Mouse (Mus musculus) NIH3T3 (cell line): ENCODE measurements around the gene Ddhd1.

Experiments used
- DNase-seq: peaks from one replicate; pipeline ENCODE4 v3.0.0-alpha.2; 2012; ENCODE audit warnings: low read depth

The Ddhd1 gene

GRCm38 (mm10) chr14:45657641-45658611 lies at the start of gene Ddhd1:
Gene Ddhd1 (minus strand): TSS chr14:45658143.
- DNase-seq = peak; percentile 91

- DNase-seq = no peak
Observed at GRCm38 (mm10) chr14:45707176-45707910, 49.4 kb upstream of the Ddhd1 start.

DNA sequence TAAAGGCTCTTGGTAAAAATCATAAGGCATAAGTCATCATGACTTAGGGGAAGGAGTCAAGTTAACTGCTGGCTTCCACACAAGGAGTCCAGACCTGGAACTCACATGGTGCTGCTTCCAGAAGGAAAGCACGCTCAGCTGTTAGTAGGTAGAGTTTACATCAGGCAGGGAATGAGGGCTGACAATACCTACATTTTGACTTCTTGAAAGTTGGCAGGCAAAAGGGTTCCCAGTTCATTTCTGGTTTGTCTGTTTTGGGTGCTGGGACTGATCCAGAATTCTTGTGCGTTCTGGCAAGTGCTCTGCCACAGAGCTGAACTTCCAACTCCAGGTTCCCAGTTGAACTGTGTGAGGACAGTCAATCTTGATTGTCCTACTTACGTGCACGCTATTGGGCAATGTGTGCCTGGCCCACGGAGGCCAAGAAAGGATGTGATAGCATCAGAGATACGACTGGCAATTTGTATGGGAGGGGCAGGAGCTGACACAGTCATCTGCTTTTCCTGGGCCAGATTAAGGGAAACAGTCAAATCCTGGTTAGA lies 42.2 kb upstream of the Ddhd1 start:
- DNase-seq = peak; percentile 21

GRCm38 (mm10) chr14:45698867-45699266 lies 40.9 kb upstream of the Ddhd1 start:
- no peak for DNase-seq

DNA sequence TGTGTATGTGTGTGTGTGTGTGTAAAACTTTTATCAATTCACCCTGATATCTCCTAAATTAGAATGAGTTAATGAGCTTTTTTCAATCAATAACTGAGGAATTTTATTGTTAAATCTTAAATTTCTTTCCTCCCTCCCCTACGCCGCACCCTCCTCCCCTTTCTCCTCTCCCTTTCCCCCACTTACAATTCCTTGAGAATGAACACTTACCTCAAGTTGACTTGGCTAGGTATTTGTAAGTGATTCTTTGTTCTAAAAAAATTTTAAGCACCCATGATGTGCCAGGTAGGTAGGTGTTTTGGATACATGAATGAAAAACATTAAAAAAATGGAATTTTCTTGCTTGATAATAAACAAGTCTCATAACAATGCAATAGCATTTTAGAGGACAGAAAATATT lies 38.2 kb upstream of the Ddhd1 start:
- DNase-seq = no peak

- DNase-seq = no peak
Observed at GRCm38 (mm10) chr14:45693891-45694290, 35.9 kb upstream of the Ddhd1 start.

- peak; percentile 72 for DNase-seq
Observed at GRCm38 (mm10) chr14:45690520-45691246, 32.7 kb upstream of the Ddhd1 start.

DNA sequence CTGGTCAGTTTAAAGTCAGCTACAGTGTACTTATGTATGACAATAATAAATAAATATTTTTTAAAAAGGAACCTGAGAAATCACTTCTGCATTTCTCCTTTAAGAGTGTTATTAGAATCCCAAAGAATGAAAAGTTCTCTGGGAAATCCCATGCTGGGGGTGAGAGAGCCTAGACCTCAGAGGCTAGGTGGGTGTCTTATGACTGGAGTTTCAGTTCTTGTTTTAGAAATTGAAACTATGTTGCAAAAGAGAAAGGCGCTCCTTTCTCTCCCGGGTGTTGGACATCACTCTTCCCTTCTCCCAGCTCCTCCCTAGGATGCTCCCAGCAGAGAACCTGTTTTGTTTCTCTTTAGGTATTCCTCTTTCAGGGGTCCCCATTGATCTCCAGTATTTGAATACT lies 27.4 kb upstream of the Ddhd1 start:
- DNase-seq = no peak

DNA sequence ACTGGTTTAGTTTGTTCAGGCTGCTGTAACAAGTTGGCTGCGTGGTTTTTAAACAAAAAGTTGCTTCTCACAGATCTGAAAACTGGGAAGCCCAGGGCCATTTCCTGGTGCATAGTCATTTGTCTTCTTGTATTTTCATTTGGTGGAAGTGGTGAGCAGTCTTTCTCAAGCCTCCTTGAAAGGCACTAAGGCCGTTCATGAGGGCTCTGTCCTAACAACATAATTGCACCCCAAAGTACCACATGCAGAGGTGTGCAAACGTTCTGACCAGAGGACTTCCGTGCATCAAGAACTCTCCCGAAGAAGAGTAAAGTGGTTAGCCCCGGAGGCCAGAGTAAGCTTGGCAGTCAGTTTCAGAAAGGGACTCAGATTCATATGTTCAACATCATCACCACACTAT lies 18.8 kb upstream of the Ddhd1 start:
- no peak for DNase-seq

DNA sequence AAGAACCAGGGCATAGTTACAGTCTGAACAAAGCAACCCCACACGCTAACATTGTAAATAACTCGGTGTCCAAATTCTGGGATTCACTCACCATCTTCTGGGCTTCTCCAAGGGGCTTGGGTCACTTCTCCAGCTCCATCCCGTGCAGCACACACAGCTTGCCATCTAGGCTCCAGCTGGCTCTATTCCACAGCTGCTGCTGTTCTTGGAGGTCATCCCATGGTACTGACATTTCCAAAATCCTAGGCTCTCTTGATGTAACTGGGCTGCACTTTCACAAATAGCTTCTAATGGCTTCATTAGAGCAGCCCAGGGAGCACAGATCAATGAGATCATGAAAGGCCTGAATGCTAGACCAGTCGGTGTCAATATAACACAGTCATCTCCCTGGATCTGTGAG lies 10.4 kb upstream of the Ddhd1 start:
- DNase-seq = peak; percentile 2

DNA sequence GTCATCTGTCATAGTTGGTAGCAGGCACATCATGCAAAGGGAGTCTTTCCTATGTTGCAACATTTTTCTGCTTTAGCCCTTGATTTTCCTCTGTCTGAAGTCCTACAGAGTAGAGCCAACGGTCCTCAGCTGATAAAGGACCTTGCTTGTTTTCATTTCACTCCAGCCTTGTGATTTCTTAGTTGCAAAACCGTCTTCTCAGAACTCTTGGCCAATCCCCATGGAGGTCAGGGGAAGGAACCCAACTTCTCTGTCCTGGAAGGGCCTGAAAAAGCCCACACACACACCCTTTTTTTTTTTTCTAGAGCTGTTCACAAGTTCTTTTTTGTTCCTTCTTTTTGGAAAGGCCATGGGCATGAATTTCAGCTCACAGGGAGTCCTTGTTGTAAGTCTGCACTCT lies 9.3 kb upstream of the Ddhd1 start:
- DNase-seq = peak; percentile 2

- no peak for DNase-seq
Observed at GRCm38 (mm10) chr14:45661575-45661974, 3.6 kb upstream of the Ddhd1 start.

DNA sequence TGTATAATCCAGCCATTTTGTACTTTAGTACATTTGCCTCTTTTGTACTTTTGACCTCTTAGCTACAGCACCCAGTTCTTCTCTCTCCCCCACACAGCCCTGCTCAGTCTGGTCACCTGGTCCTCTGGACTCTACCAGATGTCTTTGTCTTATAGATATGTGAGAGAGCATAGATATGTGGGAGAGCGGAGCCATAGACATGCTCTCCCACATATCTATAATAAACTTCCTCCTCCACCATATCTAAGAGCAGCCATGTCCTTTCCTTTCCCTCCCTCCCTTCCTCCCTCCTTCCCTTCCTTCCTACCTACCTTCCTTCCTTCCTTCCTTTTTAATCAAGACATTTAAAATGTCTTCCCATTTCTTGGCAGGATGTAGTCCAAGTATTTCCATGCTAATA lies 2.4 kb upstream of the Ddhd1 start:
- no peak for DNase-seq

DNA sequence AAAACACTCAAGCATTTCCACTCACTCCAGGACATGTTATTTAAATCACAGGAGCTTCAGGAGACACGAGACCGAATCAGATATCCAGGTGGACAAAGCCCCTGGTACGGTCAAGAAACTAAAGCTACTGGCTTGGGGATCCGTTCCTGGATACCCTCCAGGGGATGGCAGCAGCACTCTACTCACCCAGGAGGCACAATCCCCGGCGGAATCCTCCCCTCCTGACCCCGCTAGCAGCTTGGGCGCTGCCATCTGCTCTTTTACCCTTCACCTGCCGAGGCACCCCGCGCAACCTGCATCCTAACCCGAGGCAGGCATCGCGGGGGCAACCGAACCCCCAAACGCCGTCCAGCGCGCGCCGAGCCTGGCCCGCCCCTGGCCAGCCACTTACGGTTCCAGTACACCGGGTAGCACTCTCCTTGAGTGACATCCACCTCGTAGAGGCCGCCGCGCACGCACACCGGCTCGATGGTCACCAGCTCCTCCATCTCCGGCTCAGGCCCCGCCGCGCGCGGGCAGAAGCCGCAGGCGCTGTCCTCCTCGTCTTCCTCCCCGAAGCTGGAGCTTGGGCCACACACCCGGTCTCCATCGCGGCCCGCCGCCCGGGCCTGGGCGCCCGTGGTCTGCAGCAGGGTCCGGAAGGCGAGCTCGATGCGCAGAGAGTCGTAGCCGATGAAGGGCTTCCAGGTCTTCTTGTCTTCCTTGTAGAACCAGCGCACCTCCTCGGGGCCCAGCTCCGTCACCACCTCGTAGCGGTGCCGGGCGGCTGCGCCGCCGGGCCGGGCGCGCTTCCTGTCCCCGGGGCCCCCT lies 907 bp downstream of the Ddhd1 start:
- peak; percentile 55 for DNase-seq

GRCm38 (mm10) chr14:45654876-45655416 lies 3.0 kb downstream of the Ddhd1 start:
- DNase-seq = no peak

DNA sequence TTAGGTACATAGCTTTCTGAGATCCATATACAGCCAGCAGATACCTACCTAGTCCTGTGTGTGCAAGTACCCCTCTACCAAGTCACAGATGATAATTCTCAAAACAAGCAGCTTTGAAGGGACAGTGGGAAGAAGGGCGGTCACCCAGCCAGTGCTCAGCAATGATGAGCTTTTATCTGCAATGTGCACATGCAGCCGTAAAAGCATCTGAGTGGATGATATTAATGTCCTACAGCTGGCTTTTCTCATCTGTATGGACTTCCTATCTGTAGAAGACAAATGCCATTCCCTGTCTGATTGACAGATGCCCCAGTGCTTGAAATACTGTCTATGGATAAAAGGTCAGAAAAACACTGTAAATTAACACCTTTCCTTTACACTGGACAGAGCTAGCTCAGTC lies 4.2 kb downstream of the Ddhd1 start:
- DNase-seq = no peak

- DNase-seq = no peak
Observed at GRCm38 (mm10) chr14:45648999-45649818, 8.7 kb downstream of the Ddhd1 start.

- no peak for DNase-seq
Observed at GRCm38 (mm10) chr14:45648144-45648543, 9.8 kb downstream of the Ddhd1 start.

GRCm38 (mm10) chr14:45647632-45648031 lies 10.3 kb downstream of the Ddhd1 start:
- no peak for DNase-seq

DNA sequence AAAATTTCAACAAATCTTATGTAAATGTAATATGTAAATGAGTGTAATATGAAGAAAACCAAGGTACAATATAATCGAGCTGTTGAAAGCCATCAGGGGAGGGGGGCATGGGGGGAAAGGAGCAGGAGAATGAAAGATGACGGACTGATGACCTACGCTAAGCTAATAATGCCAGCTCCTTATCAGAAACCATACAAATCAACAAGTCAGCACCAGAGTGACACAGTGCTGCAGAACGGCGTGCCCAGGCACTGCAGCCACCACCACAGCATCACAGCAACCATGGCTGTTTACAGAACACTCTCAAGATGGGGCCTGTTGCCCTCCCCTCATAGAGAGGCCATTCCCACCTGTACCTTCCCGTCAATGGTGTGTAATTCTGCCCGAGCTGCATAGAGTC lies 10.8 kb downstream of the Ddhd1 start:
- DNase-seq = no peak
